Mouse (Mus musculus): ENCODE results near the gene Retsat.

GRCm38 (mm10) chr6:72550025-72550424 is 48.2 kb upstream of the Retsat start:
- TF ChIP-seq TAL1 (IDR thresholded peaks at IDR 0.05; ENCODE audit: low read length): no peak
- no peak for TF ChIP-seq GATA1 (IDR thresholded peaks at IDR 0.05; ENCODE audit: low read length)
